Mouse (Mus musculus) kidney, embryonic 16.5 days (tissue): ENCODE measurements around the gene Tpt1. TPM values are rescaled to one million over a fixed set of nuclear protein-coding genes. Genes with fewer than 3 reads are reported as not detected.

Experiments used
- ATAC-seq: fragments of 200-750 bp; cut with Nextera tagmentation; 2 replicates; pipeline ENCODE4 v1.8.0; 2017; ENCODE audit warnings: moderate TSS enrichment; ENCODE audit not compliant: low FRiP score, low TSS enrichment
- H3K27ac ChIP-seq: fragments of 300-500 bp; sonication (generic); 2 replicates; pipeline ENCODE4 v1.5.1; 2014; ENCODE audit warnings: low read length
- H3K27me3 ChIP-seq: fragments of 300-500 bp; sonication (generic); 2 replicates; pipeline ENCODE4 v1.6.1; 2014; ENCODE audit warnings: low read length, control low read depth, mixed read lengths; ENCODE audit not compliant: insufficient read depth
- H3K36me3 ChIP-seq: fragments of 300-500 bp; sonication (generic); 2 replicates; pipeline ENCODE4 v1.6.1; 2014; ENCODE audit warnings: low read length, control low read depth, mixed read lengths; ENCODE audit not compliant: insufficient read depth
- H3K4me1 ChIP-seq: fragments of 300-500 bp; sonication (generic); 2 replicates; pipeline ENCODE4 v1.6.1; 2014; ENCODE audit warnings: low read length, control low read depth, mixed read lengths; ENCODE audit not compliant: insufficient read depth
- H3K4me2 ChIP-seq: fragments of 300-500 bp; sonication (generic); replicated peaks from 2 replicates; pipeline ENCODE4 v1.6.1; 2014; ENCODE audit warnings: low read depth, low read length
- H3K4me3 ChIP-seq: fragments of 300-500 bp; sonication (generic); 2 replicates; pipeline ENCODE4 v1.5.1; 2014; ENCODE audit warnings: mild to moderate bottlenecking, low read length
- H3K9ac ChIP-seq: fragments of 300-500 bp; sonication (generic); replicated peaks from 2 replicates; pipeline ENCODE4 v1.6.1; 2014; ENCODE audit warnings: low read length
- H3K9me3 ChIP-seq: fragments of 300-500 bp; sonication (generic); 2 replicates; pipeline ENCODE4 v1.6.1; 2016; ENCODE audit warnings: low read length, control low read depth
- WGBS: fragments of 180-500 bp; shearing (Covaris S2); extraction: QIAGEN DNeasy Blood & Tissue Kit; methylation state at CpG from one replicate; pipeline ENCODE4 v1.1.7; 2014; 5-methylcytosine and 5-hydroxymethylcytosine counted together
- polyA plus RNA-seq: library from polyadenylated mRNA; unstranded; fragments of >200 nt; fragmentation: Nextera tagmentation; extraction: Ambion mirVana; gene quantifications from 2 replicates; pipeline ENCODE4 v1.2.1, GENCODE M21; 2015

Tpt1 gene
- polyA plus RNA-seq, 1 experiment from 2014 or later = 911 TPM

DNA sequence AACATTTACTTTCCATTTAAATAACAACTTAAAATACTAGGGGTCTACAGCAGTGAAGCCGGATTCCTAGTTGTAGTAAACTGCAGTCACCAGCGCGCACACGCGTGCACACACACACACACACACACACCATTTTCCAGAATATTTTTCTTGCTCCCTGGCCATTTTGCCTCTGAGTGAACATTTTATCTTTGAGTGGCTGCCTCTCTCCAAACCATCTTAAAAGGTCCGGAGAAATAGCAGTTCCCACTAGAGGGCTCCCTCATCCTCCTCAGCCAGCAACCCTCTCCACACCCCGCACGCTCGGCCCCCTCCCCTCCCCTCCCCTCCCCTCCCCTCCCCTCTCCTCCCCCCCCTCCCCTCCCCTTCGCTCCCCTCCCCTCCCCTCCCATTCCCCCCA is 25.7 kb downstream of the Tpt1 start:
- WGBS = 16% methylated on average over 9 of the region's 10 CpGs
- peak overlapping the region; percentile 28; the same call in 1 of the 2 replicates for H3K4me2 ChIP-seq
- no peak for ATAC-seq
- no peaks in the 10 kb centered on the region for H3K36me3 ChIP-seq
- no peak overlapping the region; the same call in 1 of the 2 replicates for H3K4me3 ChIP-seq
- H3K9ac ChIP-seq = no peak overlapping the region
- 0 out of 2 replicates have a peak, but pooled peaks cover 4% of the 10 kb centered on the region for H3K4me1 ChIP-seq
- no peak overlapping the region for H3K27ac ChIP-seq
- no peaks in the 10 kb centered on the region for H3K27me3 ChIP-seq
- H3K9me3 ChIP-seq = no peaks in the 10 kb centered on the region; the same call in 1 of the 2 replicates

DNA sequence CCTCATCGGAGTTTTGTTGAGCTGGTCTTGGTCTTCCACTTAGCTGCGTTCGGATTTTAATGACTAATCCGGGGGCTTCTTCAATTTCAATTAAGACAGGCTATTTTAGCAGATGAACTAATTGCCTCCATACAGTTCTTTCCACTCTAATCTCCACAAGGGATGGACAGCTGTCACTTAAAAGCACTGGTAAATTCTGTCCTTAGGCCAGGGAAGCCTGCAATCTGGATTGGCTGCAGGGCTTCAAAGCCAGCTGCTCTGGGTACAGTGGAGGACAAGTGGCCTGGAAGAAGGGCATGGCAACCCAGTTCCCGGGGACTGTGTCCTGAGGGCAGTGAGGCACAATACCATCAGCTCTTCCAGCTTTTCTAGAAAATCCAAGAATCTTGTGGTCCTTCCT is 26.2 kb downstream of the Tpt1 start:
- Histone ChIP-seq H3K27me3 (no peaks in the 10 kb centered on the region), H3K9me3 (no peaks in the 10 kb centered on the region; the same call in 1 of the 2 replicates), H3K4me3 (no peak overlapping the region), H3K4me1 (0 out of 2 replicates have a peak, but pooled peaks cover 4% of the 10 kb centered on the region), H3K36me3 (no peaks in the 10 kb centered on the region), H3K4me2 (0 out of 2 replicates have a peak overlapping the region, but pooled peaks have one; percentile 28), H3K27ac (no peak overlapping the region), H3K9ac (no peak overlapping the region)
- 13% methylated on average over 4 of the region's 5 CpGs for WGBS
- ATAC-seq = no peak

DNA sequence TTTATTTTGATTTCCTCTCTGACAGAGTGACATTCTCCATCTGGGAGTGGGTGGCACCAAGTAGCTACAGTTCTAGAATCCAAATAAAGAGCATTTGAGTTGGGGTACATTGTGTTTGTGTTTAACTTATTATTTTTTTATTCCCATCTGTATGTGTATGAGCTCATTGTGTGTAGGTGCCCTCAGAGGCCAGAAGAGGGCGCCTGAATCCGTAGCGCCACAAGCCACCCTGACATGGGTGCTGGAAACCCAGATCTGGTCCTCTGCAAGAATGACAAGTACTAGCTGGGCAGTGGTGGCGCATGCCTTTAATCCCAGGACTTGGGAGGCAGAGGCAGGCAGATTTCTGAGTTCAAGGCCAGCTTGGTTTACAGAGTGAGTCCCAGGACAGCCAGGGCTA is 26.9 kb downstream of the Tpt1 start:
- no peak for ATAC-seq

DNA sequence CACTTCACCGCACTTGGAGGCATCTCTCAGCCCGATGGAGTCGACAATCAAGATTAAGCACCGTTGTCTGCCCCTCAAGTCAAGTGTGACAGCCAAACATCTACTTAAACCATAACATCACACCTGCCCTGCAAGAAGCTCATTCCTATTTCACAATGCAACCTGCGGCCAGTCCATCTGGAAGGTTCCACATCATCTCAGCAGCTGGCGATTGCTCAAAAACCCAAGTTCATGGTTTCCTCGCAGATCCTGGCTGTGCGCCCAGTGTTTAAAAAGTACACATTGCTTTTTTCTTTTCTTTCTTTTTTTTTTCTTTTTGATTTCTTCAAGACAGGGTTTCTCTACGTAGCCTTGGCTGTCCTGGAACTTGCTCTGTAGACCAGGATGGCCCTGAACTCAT is 28.7 kb downstream of the Tpt1 start:
- H3K27me3 ChIP-seq = no peaks in the 10 kb centered on the region
- no peaks in the 10 kb centered on the region; the same call in 1 of the 2 replicates for H3K9me3 ChIP-seq
- 57% methylated on average over 9 of the region's 9 CpGs for WGBS
- H3K4me1 ChIP-seq = 0 out of 2 replicates have a peak, but pooled peaks cover 4% of the 10 kb centered on the region
- H3K4me3 ChIP-seq = no peak overlapping the region
- no peak overlapping the region for H3K27ac ChIP-seq
- no peak for ATAC-seq
- no peaks in the 10 kb centered on the region for H3K36me3 ChIP-seq
- H3K9ac ChIP-seq = no peak overlapping the region
- no peak overlapping the region for H3K4me2 ChIP-seq

More for the DNA sequence above, 26.9 kb downstream of the Tpt1 start:
- H3K4me3 ChIP-seq = no peak overlapping the region
- H3K4me1 ChIP-seq = 0 out of 2 replicates have a peak, but pooled peaks cover 4% of the 10 kb centered on the region
- H3K36me3 ChIP-seq = no peaks in the 10 kb centered on the region
- H3K27me3 ChIP-seq = no peaks in the 10 kb centered on the region
- WGBS = 95% methylated on average over 4 of the region's 4 CpGs
- H3K9ac ChIP-seq = no peak overlapping the region
- no peaks in the 10 kb centered on the region; the same call in 1 of the 2 replicates for H3K9me3 ChIP-seq
- H3K27ac ChIP-seq = no peak overlapping the region
- no peak overlapping the region for H3K4me2 ChIP-seq

DNA sequence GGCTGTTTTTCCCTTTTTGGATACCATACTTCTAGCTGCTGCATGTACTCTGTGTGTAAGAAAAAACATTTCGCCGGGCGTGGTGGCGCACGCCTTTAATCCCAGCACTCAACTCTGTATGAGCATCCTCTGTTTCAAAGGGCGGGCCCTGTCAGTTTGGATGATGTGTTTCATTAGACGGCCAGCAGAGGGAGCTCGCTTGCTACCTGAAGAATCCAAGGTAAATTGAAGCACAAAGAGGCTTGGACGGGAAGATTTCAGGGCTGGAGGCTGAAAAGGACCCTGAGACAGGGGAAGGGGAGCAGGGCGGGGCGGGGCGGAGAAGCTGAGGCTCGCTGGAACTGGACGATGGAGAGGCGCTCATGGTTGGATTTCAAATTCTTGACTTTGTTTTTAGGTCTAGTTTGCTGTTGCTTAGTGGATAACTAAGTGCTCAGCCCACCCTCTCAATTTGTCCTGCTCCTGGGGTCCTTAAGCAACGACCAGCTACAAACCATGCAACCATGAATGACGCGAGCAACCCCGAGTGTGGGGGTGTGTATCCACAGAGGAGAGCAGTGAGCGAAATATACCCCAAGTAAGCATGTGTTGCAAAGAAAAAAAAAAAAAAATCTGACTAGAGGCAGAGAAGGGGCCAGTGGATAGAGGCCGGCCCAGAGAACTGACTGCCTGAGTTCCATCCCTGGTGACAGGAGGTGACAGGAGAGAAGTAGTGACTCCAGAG is 31.6 kb downstream of the Tpt1 start:
- 10% methylated on average over 21 of the region's 21 CpGs for WGBS
- no peaks in the 10 kb centered on the region; the same call in 1 of the 2 replicates for H3K9me3 ChIP-seq
- no peak overlapping the region for H3K4me3 ChIP-seq
- ATAC-seq = peak; percentile 49; the same call in 1 of the 2 replicates
- H3K27me3 ChIP-seq = no peaks in the 10 kb centered on the region
- H3K9ac ChIP-seq = peak overlapping the region; percentile 24; the same call in 1 of the 2 replicates
- H3K27ac ChIP-seq = no peak overlapping the region
- H3K4me1 ChIP-seq = peaks cover 1% of the 10 kb centered on the region
- peak overlapping the region; percentile 45 for H3K4me2 ChIP-seq
- H3K36me3 ChIP-seq = no peaks in the 10 kb centered on the region

DNA sequence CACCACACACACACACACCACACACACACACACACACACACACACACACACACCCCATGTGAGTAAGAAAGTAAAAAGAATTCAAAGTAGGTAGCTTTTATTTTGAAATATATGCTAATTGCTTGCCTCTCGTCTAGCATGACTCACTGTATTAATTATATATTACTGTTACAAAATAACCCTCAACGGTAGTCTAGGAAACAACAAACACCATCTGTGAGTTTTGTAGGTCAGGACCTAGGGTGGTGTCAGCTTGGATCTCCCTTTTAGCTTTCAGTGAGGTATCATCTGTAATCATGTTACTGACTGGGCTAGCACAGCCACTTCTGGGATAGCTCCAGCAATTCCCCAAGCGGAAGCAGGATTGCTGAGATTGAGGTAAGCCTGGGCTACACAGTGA is 32.4 kb downstream of the Tpt1 start:
- 66% methylated on average over 3 of the region's 3 CpGs for WGBS
- H3K4me3 ChIP-seq = no peak overlapping the region

DNA sequence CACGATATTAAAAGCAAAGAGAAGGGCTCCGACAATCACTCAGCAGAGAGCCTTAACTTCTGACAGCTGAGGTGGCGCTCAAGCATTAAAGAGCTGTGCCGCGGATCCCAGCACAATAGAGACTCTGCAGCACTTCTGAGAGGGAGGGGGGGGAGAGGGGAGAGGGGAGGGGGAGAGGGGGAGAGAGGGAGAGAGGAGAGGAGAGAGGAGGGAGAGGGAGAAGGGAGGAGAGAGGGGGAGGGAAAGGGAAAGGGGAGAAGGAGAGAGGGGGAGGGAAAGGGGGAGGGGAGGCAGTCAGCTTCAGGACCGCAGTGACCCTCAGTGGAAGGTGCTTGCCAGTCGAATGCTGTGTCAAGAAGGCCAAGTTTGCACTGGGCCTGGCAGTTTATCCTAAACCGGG is 34.1 kb downstream of the Tpt1 start:
- Histone ChIP-seq H3K36me3 (no peaks in the 10 kb centered on the region), H3K4me3 (no peak overlapping the region), H3K4me1 (peaks cover 8% of the 10 kb centered on the region), H3K4me2 (0 out of 2 replicates have a peak overlapping the region, but pooled peaks have one; percentile 5), H3K9me3 (no peaks in the 10 kb centered on the region), H3K27me3 (no peaks in the 10 kb centered on the region), H3K27ac (no peak overlapping the region), H3K9ac (no peak overlapping the region)
- ATAC-seq = no peak
- WGBS = 21% methylated on average over 8 of the region's 8 CpGs

More for the DNA sequence above, 32.4 kb downstream of the Tpt1 start:
- ATAC-seq = no peak
- no peak overlapping the region for H3K9ac ChIP-seq
- H3K27me3 ChIP-seq = no peaks in the 10 kb centered on the region
- H3K36me3 ChIP-seq = no peaks in the 10 kb centered on the region
- no peak overlapping the region for H3K4me2 ChIP-seq
- H3K27ac ChIP-seq = no peak overlapping the region
- H3K9me3 ChIP-seq = no peaks in the 10 kb centered on the region
- peaks cover 8% of the 10 kb centered on the region for H3K4me1 ChIP-seq

DNA sequence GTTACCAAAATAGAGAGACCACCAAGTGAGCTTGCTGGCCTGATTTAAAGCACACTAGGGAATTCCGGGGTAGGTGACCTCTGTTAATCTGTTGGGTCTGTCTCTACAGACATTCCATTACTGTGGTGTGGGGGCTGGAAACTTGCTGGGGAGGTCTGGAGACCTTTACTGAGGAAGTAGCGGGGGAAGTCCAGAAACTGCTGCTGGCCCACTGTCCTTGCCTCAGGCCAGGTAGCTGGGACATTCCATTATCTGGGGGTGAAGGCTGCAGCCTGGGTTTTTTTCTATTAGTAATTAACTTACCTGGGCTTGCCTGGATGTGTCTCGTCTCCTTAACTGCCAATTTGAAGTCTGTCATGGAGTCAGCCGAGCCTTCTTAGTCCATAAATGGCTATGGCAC is 37.0 kb downstream of the Tpt1 start:
- ATAC-seq = no peak
- peaks cover 8% of the 10 kb centered on the region for H3K4me1 ChIP-seq
- no peak overlapping the region for H3K9ac ChIP-seq
- no peak overlapping the region for H3K4me3 ChIP-seq
- no peaks in the 10 kb centered on the region for H3K27me3 ChIP-seq
- WGBS = 26% methylated on average over 4 of the region's 4 CpGs
- no peak overlapping the region for H3K4me2 ChIP-seq
- H3K27ac ChIP-seq = no peak overlapping the region; the same call in 1 of the 2 replicates
- H3K36me3 ChIP-seq = no peaks in the 10 kb centered on the region
- no peaks in the 10 kb centered on the region for H3K9me3 ChIP-seq

DNA sequence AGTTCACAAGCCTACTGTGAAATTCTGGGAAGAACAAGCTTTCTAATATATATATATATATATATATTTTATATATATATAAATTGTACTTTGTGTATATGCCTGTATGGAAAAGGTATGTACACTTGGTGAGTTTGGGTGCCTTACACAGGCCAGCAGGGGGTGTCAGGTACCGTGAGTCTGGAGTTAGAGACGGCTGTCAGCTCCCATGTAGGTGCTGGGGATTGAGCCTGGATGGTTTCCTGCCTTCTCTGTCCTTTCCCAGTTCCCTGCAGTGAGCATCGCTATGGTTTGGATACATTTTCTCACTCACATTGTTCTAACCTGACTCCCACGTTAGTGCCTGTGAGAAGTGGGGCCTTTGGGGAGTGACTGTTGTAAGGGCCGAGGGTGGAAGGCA is 38.4 kb downstream of the Tpt1 start:
- H3K4me2 ChIP-seq = no peak overlapping the region
- no peak for ATAC-seq
- no peak overlapping the region for H3K9ac ChIP-seq
- 67% methylated on average over 5 of the region's 5 CpGs for WGBS
- no peaks in the 10 kb centered on the region for H3K9me3 ChIP-seq
- H3K4me1 ChIP-seq = peaks cover 8% of the 10 kb centered on the region
- H3K27ac ChIP-seq = no peak overlapping the region
- no peak overlapping the region for H3K4me3 ChIP-seq
- H3K27me3 ChIP-seq = no peaks in the 10 kb centered on the region
- H3K36me3 ChIP-seq = no peaks in the 10 kb centered on the region

DNA sequence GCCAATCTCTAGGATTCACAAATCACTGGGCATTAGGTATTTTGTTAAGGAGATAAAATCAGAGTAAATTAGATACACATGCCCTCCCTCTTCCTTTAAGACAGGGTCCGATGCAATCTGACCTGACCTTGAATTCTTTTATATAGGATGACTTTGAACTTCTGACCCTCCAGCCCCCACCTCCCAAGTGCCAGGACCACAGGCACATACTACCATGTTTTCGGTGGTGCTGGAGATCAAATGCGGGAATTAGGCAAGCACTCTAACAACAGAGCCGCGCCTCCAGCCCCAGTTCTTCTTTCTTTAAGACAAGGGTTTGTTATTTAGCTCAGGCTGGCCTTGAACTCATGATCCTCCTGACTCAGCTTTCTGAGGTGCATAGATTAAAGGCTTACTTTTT is 39.0 kb downstream of the Tpt1 start:
- ATAC-seq = no peak
- Histone ChIP-seq H3K4me1 (peaks cover 8% of the 10 kb centered on the region), H3K4me2 (no peak overlapping the region), H3K9ac (no peak overlapping the region), H3K4me3 (no peak overlapping the region), H3K27ac (no peak overlapping the region), H3K9me3 (no peaks in the 10 kb centered on the region), H3K36me3 (no peaks in the 10 kb centered on the region), H3K27me3 (no peaks in the 10 kb centered on the region)
- 61% methylated on average over 5 of the region's 5 CpGs for WGBS
